Mouse (Mus musculus): Measurements from ENCODE around the gene Peg10. TPM values are rescaled to one million over a fixed set of nuclear protein-coding genes. Genes with fewer than 3 reads are reported as not detected.

Peg10 gene
- total and polyA plus RNA-seq, 3 experiments: 0.55 to 1.1 (median 1.0) TPM

- Histone ChIP-seq H3K79me2 (replicated peaks; ENCODE audit: control insufficient read depth, insufficient read depth, low read length) (no peaks in the 10 kb centered on the region), H3K27ac (peak overlapping the region; percentile 47), H3K36me3 (ENCODE audit: control insufficient read depth, insufficient read depth, low read length) (no peaks in the 10 kb centered on the region), H3K9ac (ENCODE audit: low read depth, low read length) (peak overlapping the region; percentile 65), H3K4me1 (ENCODE audit: control insufficient read depth, insufficient read depth, low read length) (no peaks in the 10 kb centered on the region; the same call in 1 of the 2 replicates), H3K4me3 (peak overlapping the region; percentile 61), H3K27me3 (ENCODE audit: control insufficient read depth, insufficient read depth, low read length) (no peaks in the 10 kb centered on the region)
- TF ChIP-seq CTCF (IDR thresholded peaks at IDR 0.05): no peak
- no peak for TF ChIP-seq POLR2A (IDR thresholded peaks at IDR 0.05; ENCODE audit: insufficient read depth, low read depth, low read length)
- no peak for TF ChIP-seq EP300 (IDR thresholded peaks at IDR 0.05; ENCODE audit: insufficient read depth, low read depth, low read length)
- WGBS: 62% methylated on average over 22 of the region's 22 CpGs
- intact Hi-C loops (cut with DNase I): loop anchor here (5.0 kb wide), 4 partner anchors 144 to 1249 kb away; partner anchors contain the start of genes Casd1, Hepacam2, Pon2 and Vps50
- DNase-seq: peak in 1 of 2 experiments; percentile 26
These were observed 940 bp upstream of the Peg10 start for GRCm38 (mm10) chr6:4746036-4746695.

- Histone ChIP-seq H3K27ac (no peak overlapping the region), H3K79me2 (replicated peaks; ENCODE audit: control insufficient read depth, insufficient read depth, low read length) (no peaks in the 10 kb centered on the region), H3K4me1 (ENCODE audit: control insufficient read depth, insufficient read depth, low read length) (no peaks in the 10 kb centered on the region), H3K36me3 (ENCODE audit: control insufficient read depth, insufficient read depth, low read length) (no peaks in the 10 kb centered on the region), H3K27me3 (ENCODE audit: control insufficient read depth, insufficient read depth, low read length) (no peaks in the 10 kb centered on the region), H3K9ac (ENCODE audit: low read depth, low read length) (no peak overlapping the region), H3K4me3 (peak overlapping the region; percentile 42)
- DNase-seq: peak; percentile 53 to 64
- TF ChIP-seq CTCF (IDR thresholded peaks at IDR 0.05): no peak
- no peak for TF ChIP-seq EP300 (IDR thresholded peaks at IDR 0.05; ENCODE audit: insufficient read depth, low read depth, low read length)
- no peak for TF ChIP-seq POLR2A (IDR thresholded peaks at IDR 0.05; ENCODE audit: insufficient read depth, low read depth, low read length)
- WGBS: 49% methylated on average over 71 of the region's 71 CpGs
- intact Hi-C loops (cut with DNase I): loop anchor here (5.0 kb wide), 4 partner anchors 146 to 1251 kb away; partner anchors contain the start of genes Casd1, Hepacam2, Pon2 and Vps50
These were observed 785 bp downstream of the Peg10 start for GRCm38 (mm10) chr6:4747677-4748505.

- intact Hi-C loops (cut with DNase I): loop anchor here (5.0 kb wide), 4 partner anchors 146 to 1251 kb away; partner anchors contain the start of genes Casd1, Hepacam2, Pon2 and Vps50
- Histone ChIP-seq H3K79me2 (replicated peaks; ENCODE audit: control insufficient read depth, insufficient read depth, low read length) (no peaks in the 10 kb centered on the region), H3K27ac (no peak overlapping the region), H3K36me3 (ENCODE audit: control insufficient read depth, insufficient read depth, low read length) (no peaks in the 10 kb centered on the region), H3K4me3 (peak overlapping the region; percentile 42), H3K4me1 (ENCODE audit: control insufficient read depth, insufficient read depth, low read length) (no peaks in the 10 kb centered on the region), H3K27me3 (ENCODE audit: control insufficient read depth, insufficient read depth, low read length) (no peaks in the 10 kb centered on the region), H3K9ac (ENCODE audit: low read depth, low read length) (no peak overlapping the region)
- WGBS: 41% methylated on average over 15 of the region's 15 CpGs
- peak in 1 of 2 experiments; percentile 47 for DNase-seq
- TF ChIP-seq CTCF (IDR thresholded peaks at IDR 0.05): no peak
- no peak for TF ChIP-seq POLR2A (IDR thresholded peaks at IDR 0.05; ENCODE audit: insufficient read depth, low read depth, low read length)
- no peak for TF ChIP-seq EP300 (IDR thresholded peaks at IDR 0.05; ENCODE audit: insufficient read depth, low read depth, low read length)
These were observed 1.4 kb downstream of the Peg10 start for GRCm38 (mm10) chr6:4748506-4748961.

- TF ChIP-seq CTCF (IDR thresholded peaks at IDR 0.05): peak; percentile 35
- TF ChIP-seq POLR2A (IDR thresholded peaks at IDR 0.05; ENCODE audit: insufficient read depth, low read depth, low read length): no peak
- Histone ChIP-seq H3K9ac (ENCODE audit: low read depth, low read length) (no peak overlapping the region), H3K27ac (no peak overlapping the region), H3K4me1 (ENCODE audit: control insufficient read depth, insufficient read depth, low read length) (no peaks in the 10 kb centered on the region), H3K27me3 (ENCODE audit: control insufficient read depth, insufficient read depth, low read length) (no peaks in the 10 kb centered on the region), H3K36me3 (ENCODE audit: control insufficient read depth, insufficient read depth, low read length) (no peaks in the 10 kb centered on the region), H3K79me2 (replicated peaks; ENCODE audit: control insufficient read depth, insufficient read depth, low read length) (no peaks in the 10 kb centered on the region), H3K4me3 (peak overlapping the region; percentile 38)
- peak; percentile 94 for DNase-seq
- intact Hi-C loops (cut with DNase I): loop anchor here (5.0 kb wide), 4 partner anchors 147 to 1252 kb away; partner anchors contain the start of genes Casd1, Hepacam2, Pon2 and Vps50
- 52% methylated on average over 22 of the region's 22 CpGs for WGBS
These were observed 2.0 kb downstream of the Peg10 start for GRCm38 (mm10) chr6:4749091-4749490.

GRCm38 (mm10) chr6:4751355-4751754 is 4.2 kb downstream of the Peg10 start:
- no peaks in the 10 kb centered on the region for H3K79me2 ChIP-seq (replicated peaks; ENCODE audit: control insufficient read depth, insufficient read depth, low read length)
- no peak for DNase-seq
- TF ChIP-seq EP300 (IDR thresholded peaks at IDR 0.05; ENCODE audit: insufficient read depth, low read depth, low read length): no peak
- no peak for TF ChIP-seq POLR2A (IDR thresholded peaks at IDR 0.05; ENCODE audit: insufficient read depth, low read depth, low read length)
- no peak for TF ChIP-seq CTCF (IDR thresholded peaks at IDR 0.05)
- H3K36me3 ChIP-seq (ENCODE audit: control insufficient read depth, insufficient read depth, low read length): no peaks in the 10 kb centered on the region
- no peak overlapping the region for H3K9ac ChIP-seq (ENCODE audit: low read depth, low read length)
- H3K27me3 ChIP-seq (ENCODE audit: control insufficient read depth, insufficient read depth, low read length): no peaks in the 10 kb centered on the region
- intact Hi-C loops (cut with DNase I): no loop called here
- no peaks in the 10 kb centered on the region for H3K4me1 ChIP-seq (ENCODE audit: control insufficient read depth, insufficient read depth, low read length)
- no peak overlapping the region for H3K27ac ChIP-seq
- 89% methylated on average over 4 of the region's 4 CpGs for WGBS
- H3K4me3 ChIP-seq: no peak overlapping the region
